Mouse (Mus musculus) limb, embryonic 15.5 days (tissue): ENCODE measurements around the gene Exoc3l4. TPM values are rescaled to one million over a fixed set of nuclear protein-coding genes. Genes with fewer than 3 reads are reported as not detected.
A peak's percentile ranks its signal among the peaks of the same experiment; 100 is the strongest.

Source experiments
- ATAC-seq: fragments of 200-750 bp; cut with Nextera tagmentation; 2 replicates; pipeline ENCODE4 v1.8.0; 2017; ENCODE audit warnings: low read depth, moderate TSS enrichment; ENCODE audit not compliant: insufficient number of reproducible peaks, low FRiP score, low TSS enrichment
- H3K27ac ChIP-seq: fragments of 300-500 bp; sonication (generic); 2 replicates; pipeline ENCODE4 v1.5.1; 2015; ENCODE audit warnings: moderate library complexity, mild to moderate bottlenecking, inconsistent platforms
- H3K27me3 ChIP-seq: fragments of 300-500 bp; sonication (generic); 2 replicates; pipeline ENCODE4 v1.6.1; 2015; ENCODE audit warnings: inconsistent platforms
- H3K36me3 ChIP-seq: fragments of 300-500 bp; sonication (generic); 2 replicates; pipeline ENCODE4 v1.6.1; 2015; ENCODE audit warnings: inconsistent platforms
- H3K4me1 ChIP-seq: fragments of 300-500 bp; sonication (generic); 2 replicates; pipeline ENCODE4 v1.6.1; 2015; ENCODE audit warnings: inconsistent platforms
- H3K4me2 ChIP-seq: fragments of 300-500 bp; sonication (generic); 2 replicates; pipeline ENCODE4 v1.6.1; 2015; ENCODE audit warnings: mild to moderate bottlenecking, inconsistent platforms
- H3K4me3 ChIP-seq: fragments of 300-500 bp; sonication (generic); 2 replicates; pipeline ENCODE4 v1.5.1; 2015; ENCODE audit warnings: mild to moderate bottlenecking, inconsistent platforms
- H3K9ac ChIP-seq: fragments of 300-500 bp; sonication (generic); 2 replicates; pipeline ENCODE4 v1.6.1; 2015; ENCODE audit warnings: inconsistent platforms
- H3K9me3 ChIP-seq: fragments of 300-500 bp; sonication (generic); 2 replicates; pipeline ENCODE4 v1.6.1; 2016; ENCODE audit warnings: inconsistent platforms
- WGBS: fragments of 180-500 bp; shearing (Covaris S2); methylation state at CpG from one replicate; pipeline ENCODE4 v1.1.7; 2015; 5-methylcytosine and 5-hydroxymethylcytosine counted together
- polyA plus RNA-seq: library from polyadenylated mRNA; unstranded; fragments of >200 nt; fragmentation: Nextera tagmentation; extraction: Ambion mirVana; gene quantifications from 2 replicates; pipeline ENCODE4 v1.2.1, GENCODE M21; 2015

Exoc3l4 gene
- polyA plus RNA-seq: 6.4 and 9.9 TPM in 2 replicates

- Histone ChIP-seq H3K9me3 (no peaks in the 10 kb centered on the region), H3K9ac (peak within 1 kb of the TSS; percentile 37), H3K4me3 (peak within 1 kb of the TSS; percentile 32), H3K36me3 (no peaks in the 10 kb centered on the region), H3K27ac (peak within 1 kb of the TSS; percentile 52), H3K27me3 (peaks cover 30% of the 10 kb centered on the region), H3K4me1 (peaks cover 39% of the 10 kb centered on the region), H3K4me2 (peak within 1 kb of the TSS; percentile 50)
- 4% methylated on average over 17 of the region's 17 CpGs for WGBS
- ATAC-seq: no peak
Measured at GRCm38 (mm10) chr12:111416921-111417779, at the start of gene Exoc3l4. Gene Exoc3l4, plus strand, starts transcription at chr12:111417017.

GRCm38 (mm10) chr12:111367065-111367464, 49.8 kb upstream of the Exoc3l4 start:
- Histone ChIP-seq H3K27ac (no peak overlapping the region), H3K4me1 (peaks cover 50% of the 10 kb centered on the region)

GRCm38 (mm10) chr12:111370249-111370648, 46.6 kb upstream of the Exoc3l4 start:
- peaks cover 52% of the 10 kb centered on the region for H3K4me1 ChIP-seq
- no peak overlapping the region for H3K9ac ChIP-seq
- H3K4me2 ChIP-seq: no peak overlapping the region
- H3K4me3 ChIP-seq: no peak overlapping the region
- no peaks in the 10 kb centered on the region for H3K36me3 ChIP-seq
- 38% methylated on average over 4 of the region's 4 CpGs for WGBS
- H3K27ac ChIP-seq: no peak overlapping the region
- no peak for ATAC-seq
- H3K27me3 ChIP-seq: no peaks in the 10 kb centered on the region
- H3K9me3 ChIP-seq: no peaks in the 10 kb centered on the region

More at GRCm38 (mm10) chr12:111367065-111367464, 49.8 kb upstream of the Exoc3l4 start:
- Histone ChIP-seq H3K36me3 (no peaks in the 10 kb centered on the region), H3K9ac (no peak overlapping the region), H3K4me2 (no peak overlapping the region), H3K27me3 (no peaks in the 10 kb centered on the region), H3K4me3 (no peak overlapping the region), H3K9me3 (no peaks in the 10 kb centered on the region)
- WGBS: 78% methylated on average over 7 of the region's 7 CpGs
- ATAC-seq: no peak

- Histone ChIP-seq H3K9me3 (no peaks in the 10 kb centered on the region), H3K36me3 (no peaks in the 10 kb centered on the region), H3K27ac (no peak overlapping the region), H3K4me2 (no peak overlapping the region), H3K27me3 (no peaks in the 10 kb centered on the region), H3K9ac (no peak overlapping the region), H3K4me1 (peaks cover 62% of the 10 kb centered on the region), H3K4me3 (no peak overlapping the region)
- no peak for ATAC-seq
- 85% methylated on average over 7 of the region's 7 CpGs for WGBS
Measured at GRCm38 (mm10) chr12:111371905-111372304, 44.9 kb upstream of the Exoc3l4 start.

GRCm38 (mm10) chr12:111373411-111373810, 43.4 kb upstream of the Exoc3l4 start:
- WGBS: 77% methylated on average over 6 of the region's 6 CpGs
- no peak overlapping the region for H3K27ac ChIP-seq
- H3K36me3 ChIP-seq: no peaks in the 10 kb centered on the region
- no peaks in the 10 kb centered on the region for H3K27me3 ChIP-seq
- no peak overlapping the region for H3K4me2 ChIP-seq
- no peak overlapping the region for H3K4me3 ChIP-seq
- H3K4me1 ChIP-seq: peaks cover 55% of the 10 kb centered on the region
- H3K9me3 ChIP-seq: no peaks in the 10 kb centered on the region
- no peak overlapping the region for H3K9ac ChIP-seq
- ATAC-seq: no peak

GRCm38 (mm10) chr12:111374727-111375126, 42.1 kb upstream of the Exoc3l4 start:
- H3K27ac ChIP-seq: no peak overlapping the region

GRCm38 (mm10) chr12:111375559-111375958, 41.3 kb upstream of the Exoc3l4 start:
- no peak for ATAC-seq
- Histone ChIP-seq H3K4me1 (peaks cover 37% of the 10 kb centered on the region), H3K36me3 (no peaks in the 10 kb centered on the region), H3K9ac (0 out of 2 replicates have a peak overlapping the region, but pooled peaks have one; percentile 12), H3K4me3 (peak overlapping the region; percentile 95), H3K9me3 (no peaks in the 10 kb centered on the region), H3K4me2 (peak overlapping the region; percentile 87), H3K27me3 (no peaks in the 10 kb centered on the region; the same call in 1 of the 2 replicates), H3K27ac (no peak overlapping the region; the same call in 1 of the 2 replicates)
- WGBS: 69% methylated on average over 12 of the region's 12 CpGs

More at GRCm38 (mm10) chr12:111374727-111375126, 42.1 kb upstream of the Exoc3l4 start:
- 45% methylated on average over 10 of the region's 10 CpGs for WGBS
- H3K27me3 ChIP-seq: no peaks in the 10 kb centered on the region; the same call in 1 of the 2 replicates
- no peak for ATAC-seq
- peak overlapping the region; percentile 22; the same call in 1 of the 2 replicates for H3K4me2 ChIP-seq
- no peaks in the 10 kb centered on the region for H3K9me3 ChIP-seq
- H3K36me3 ChIP-seq: no peaks in the 10 kb centered on the region
- peaks cover 45% of the 10 kb centered on the region for H3K4me1 ChIP-seq
- no peak overlapping the region for H3K9ac ChIP-seq
- no peak overlapping the region for H3K4me3 ChIP-seq

- Histone ChIP-seq H3K9me3 (no peaks in the 10 kb centered on the region), H3K27me3 (no peaks in the 10 kb centered on the region; the same call in 1 of the 2 replicates), H3K4me2 (peak overlapping the region; percentile 87), H3K9ac (no peak overlapping the region), H3K4me1 (peaks cover 33% of the 10 kb centered on the region), H3K4me3 (peak overlapping the region; percentile 95), H3K36me3 (no peaks in the 10 kb centered on the region), H3K27ac (no peak overlapping the region; the same call in 1 of the 2 replicates)
- ATAC-seq: no peak
- 24% methylated on average over 6 of the region's 6 CpGs for WGBS
Measured at GRCm38 (mm10) chr12:111376053-111376452, 40.8 kb upstream of the Exoc3l4 start.

- Histone ChIP-seq H3K4me2 (peak overlapping the region; percentile 87), H3K9me3 (no peaks in the 10 kb centered on the region), H3K27me3 (no peaks in the 10 kb centered on the region; the same call in 1 of the 2 replicates), H3K4me1 (peaks cover 33% of the 10 kb centered on the region), H3K27ac (peak overlapping the region; percentile 91), H3K36me3 (no peaks in the 10 kb centered on the region), H3K9ac (peak overlapping the region; percentile 87), H3K4me3 (peak overlapping the region; percentile 95)
- peak; percentile 11; the same call in 1 of the 2 replicates for ATAC-seq
- WGBS: under 1% methylated on average over 49 of the region's 49 CpGs
Measured at GRCm38 (mm10) chr12:111376826-111377331, 39.9 kb upstream of the Exoc3l4 start.

- H3K27ac ChIP-seq: peak within 1 kb of the TSS; percentile 91
- H3K4me3 ChIP-seq: peak within 1 kb of the TSS; percentile 95
- WGBS: under 1% methylated on average over 92 of the region's 94 CpGs
- no peaks in the 10 kb centered on the region for H3K9me3 ChIP-seq
- peaks cover 33% of the 10 kb centered on the region for H3K4me1 ChIP-seq
- no peaks in the 10 kb centered on the region; the same call in 1 of the 2 replicates for H3K27me3 ChIP-seq
- H3K9ac ChIP-seq: peak within 1 kb of the TSS; percentile 87
- ATAC-seq: peak; percentile 90
- no peaks in the 10 kb centered on the region for H3K36me3 ChIP-seq
- H3K4me2 ChIP-seq: peak within 1 kb of the TSS; percentile 87
Measured at GRCm38 (mm10) chr12:111377376-111377973, 39.3 kb upstream of the Exoc3l4 start, which contains the start of gene Cdc42bpb. Gene Cdc42bpb, minus strand, starts transcription at chr12:111377718.

GRCm38 (mm10) chr12:111377986-111378490, 38.8 kb upstream of the Exoc3l4 start:
- 0% methylated on average over 32 of the region's 32 CpGs for WGBS
- Histone ChIP-seq H3K9ac (peak overlapping the region; percentile 87), H3K4me3 (peak overlapping the region; percentile 95), H3K27me3 (no peaks in the 10 kb centered on the region; the same call in 1 of the 2 replicates), H3K9me3 (no peaks in the 10 kb centered on the region), H3K4me2 (peak overlapping the region; percentile 87), H3K27ac (peak overlapping the region; percentile 91), H3K36me3 (no peaks in the 10 kb centered on the region), H3K4me1 (peaks cover 33% of the 10 kb centered on the region)
- ATAC-seq: peak; percentile 41; the same call in 1 of the 2 replicates
